Mouse (Mus musculus): ENCODE results near the gene Gm17662. TPM values are rescaled to one million over a fixed set of nuclear protein-coding genes. Genes with fewer than 3 reads are reported as not detected.

The Gm17662 gene
- total and polyA plus RNA-seq, 3 experiments = not detected

GRCm38 (mm10) chr4:104887486-104887885 lies 30.4 kb downstream of the Gm17662 start:
- Histone ChIP-seq H3K36me3 (replicated peaks in 1 of 2; ENCODE audit: control insufficient read depth in 1 of 2, insufficient read depth in 1 of 2, low read length in 1 of 2) (no peaks in the 10 kb centered on the region), H3K27me3 (replicated peaks) (no peaks in the 10 kb centered on the region), H3K4me1 (ENCODE audit: control insufficient read depth in 1 of 2, insufficient read depth in 2 of 2) (peaks cover 0 to 23% of the 10 kb centered on the region in 2 experiments; a peak in 2 of 4 replicates), H3K9me3 (replicated peaks; ENCODE audit: low read length) (peaks cover 10% of the 10 kb centered on the region), H3K4me3 (replicated peaks in 1 of 3; ENCODE audit: low read depth in 2 of 3, low read length in 2 of 3, poor library complexity in 1 of 3) (no peak overlapping the region), H3K9ac (ENCODE audit: insufficient read depth, low read depth) (no peak overlapping the region), H3K27ac (ENCODE audit: insufficient read depth, low read depth) (no peak overlapping the region), H3K4me2 (ENCODE audit: insufficient read depth, low read depth, poor library complexity, severe bottlenecking) (no peak overlapping the region), H3K79me2 (replicated peaks; ENCODE audit: control insufficient read depth, extremely low read depth, insufficient read depth, poor library complexity, severe bottlenecking) (no peaks in the 10 kb centered on the region)
- TF ChIP-seq TCF12 (IDR thresholded peaks at IDR 0.05; ENCODE audit: low read depth, low read length) (no peak), HCFC1 (IDR thresholded peaks at IDR 0.05; ENCODE audit: low read depth, low read length) (no peak), ETS1 (conservative IDR thresholded peaks at IDR 0.05; ENCODE audit: low read depth, low read length) (no peak), UBTF (IDR thresholded peaks at IDR 0.05; ENCODE audit: low read depth, low read length) (no peak), MAZ (IDR thresholded peaks at IDR 0.05; ENCODE audit: low read depth, low read length) (no peak), MAX (IDR thresholded peaks at IDR 0.05; ENCODE audit: low read length) (no peak), SIN3A (IDR thresholded peaks at IDR 0.05; ENCODE audit: low read length) (no peak), RCOR1 (conservative IDR thresholded peaks at IDR 0.05; ENCODE audit: low read depth, low read length) (no peak), USF1 (IDR thresholded peaks at IDR 0.05; ENCODE audit: low read depth, low read length) (no peak)
- dilution Hi-C loops (cut with MboI; ENCODE audit: extremely low pct_ligation_motif_present, extremely low pct_unique_long_range_greater_than_20kb, low sequenced_read_pairs) (no loop called here), in situ Hi-C loops (cut with MboI; ENCODE audit: low pct_ligation_motif_present, low pct_unique_long_range_greater_than_20kb, low sequenced_read_pairs) (loop anchor here (10.0 kb wide), 1 partner anchor 153 kb away; no protein-coding TSS in a partner anchor)
- no peak for DNase-seq (ENCODE audit: extremely low read depth)

DNA sequence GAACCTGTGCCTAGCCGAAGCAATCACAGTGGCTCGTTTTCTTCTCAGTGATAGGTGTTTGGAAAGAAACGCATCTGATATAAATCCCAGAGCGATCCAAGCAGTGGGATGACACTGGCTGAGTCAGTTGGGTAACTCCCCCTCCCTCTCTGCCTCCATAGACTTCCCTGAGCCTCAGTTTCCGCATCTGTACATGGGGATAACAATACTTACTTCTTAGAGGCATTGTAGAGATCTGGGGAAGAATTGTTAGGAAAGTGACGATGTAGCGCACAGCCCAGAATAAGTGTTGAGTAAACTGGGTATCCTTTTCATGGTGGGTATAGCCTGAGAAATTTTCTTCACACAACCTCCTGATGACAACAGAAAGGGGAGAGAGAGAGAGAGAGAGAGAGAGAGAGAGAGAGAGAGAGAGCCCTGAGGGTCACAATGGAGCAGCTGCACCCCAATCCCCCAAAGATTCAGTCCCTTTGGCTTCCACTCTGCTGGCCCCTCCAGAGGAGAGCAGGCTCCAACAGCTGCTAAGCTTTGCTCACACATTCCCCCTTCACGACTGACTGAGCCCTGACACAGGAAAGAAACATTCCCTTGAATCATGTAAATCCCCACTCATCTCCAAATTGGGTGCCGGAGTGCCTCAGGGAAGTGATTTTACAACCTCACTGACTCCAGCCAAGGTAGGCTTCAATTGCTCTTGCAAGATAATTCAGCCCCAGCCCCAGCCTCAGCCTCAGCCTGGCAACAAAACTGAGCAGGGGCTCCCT lies 31.6 kb downstream of the Gm17662 start:
- no peaks in the 10 kb centered on the region for H3K79me2 ChIP-seq (replicated peaks; ENCODE audit: control insufficient read depth, extremely low read depth, insufficient read depth, poor library complexity, severe bottlenecking)
- TF ChIP-seq RAD21 (IDR thresholded peaks at IDR 0.05; ENCODE audit: low read depth, low read length) (no peak), CHD2 (IDR thresholded peaks at IDR 0.05; ENCODE audit: low read length) (no peak), MXI1 (IDR thresholded peaks at IDR 0.05; ENCODE audit: low read depth, low read length) (no peak), TCF12 (IDR thresholded peaks at IDR 0.05; ENCODE audit: low read depth, low read length) (no peak), IRF4 (IDR thresholded peaks at IDR 0.05; ENCODE audit: low read depth, low read length) (no peak), UBTF (IDR thresholded peaks at IDR 0.05; ENCODE audit: low read depth, low read length) (no peak), SIN3A (IDR thresholded peaks at IDR 0.05; ENCODE audit: low read length) (no peak)
- in situ Hi-C loops (cut with MboI; ENCODE audit: low pct_ligation_motif_present, low pct_unique_long_range_greater_than_20kb, low sequenced_read_pairs) = loop anchor here (10.0 kb wide), 1 partner anchor 154 kb away; no protein-coding TSS in a partner anchor

More for the DNA sequence above, 31.6 kb downstream of the Gm17662 start:
- H3K9ac ChIP-seq (ENCODE audit: insufficient read depth, low read depth) = no peak overlapping the region
- H3K4me3 ChIP-seq (replicated peaks in 1 of 3; ENCODE audit: low read depth in 2 of 3, low read length in 2 of 3, poor library complexity in 1 of 3) = no peak overlapping the region
- no peaks in the 10 kb centered on the region for H3K36me3 ChIP-seq (replicated peaks in 1 of 2; ENCODE audit: control insufficient read depth in 1 of 2, insufficient read depth in 1 of 2, low read length in 1 of 2)
- H3K27ac ChIP-seq (ENCODE audit: insufficient read depth, low read depth) = no peak overlapping the region
- DNase-seq (ENCODE audit: extremely low read depth) = no peak
- peaks cover 0 to 26% of the 10 kb centered on the region in 2 experiments; a peak in 2 of 4 replicates for H3K4me1 ChIP-seq (ENCODE audit: control insufficient read depth in 1 of 2, insufficient read depth in 2 of 2)
- no peaks in the 10 kb centered on the region for H3K27me3 ChIP-seq (replicated peaks)
- no peak overlapping the region for H3K4me2 ChIP-seq (ENCODE audit: insufficient read depth, low read depth, poor library complexity, severe bottlenecking)
- dilution Hi-C loops (cut with MboI; ENCODE audit: extremely low pct_ligation_motif_present, extremely low pct_unique_long_range_greater_than_20kb, low sequenced_read_pairs) = no loop called here
- peaks cover 10% of the 10 kb centered on the region for H3K9me3 ChIP-seq (replicated peaks; ENCODE audit: low read length)
